Mouse (Mus musculus) hindbrain, embryonic 15.5 days (tissue): ENCODE results near the gene Drg1. TPM values are rescaled to one million over a fixed set of nuclear protein-coding genes. Genes with fewer than 3 reads are reported as not detected.
"Not testable (repeated sequence)": the region's sequence is repeated elsewhere in the genome, so short reads cannot be mapped to it uniquely, and the experiment has no call there.

Source experiments
- ATAC-seq: fragments of 200-750 bp; cut with Nextera tagmentation; 2 replicates; pipeline ENCODE4 v1.8.0; 2017; ENCODE audit warnings: low read depth, moderate number of reproducible peaks, moderate TSS enrichment; ENCODE audit not compliant: low FRiP score
- H3K27ac ChIP-seq: fragments of 300-500 bp; sonication (generic); replicated peaks from 2 replicates; pipeline ENCODE4 v1.5.1; 2015; ENCODE audit warnings: mild to moderate bottlenecking, inconsistent platforms
- H3K27me3 ChIP-seq: fragments of 300-500 bp; sonication (generic); 2 replicates; pipeline ENCODE4 v1.6.1; 2015; ENCODE audit warnings: control low read depth, inconsistent platforms
- H3K36me3 ChIP-seq: fragments of 300-500 bp; sonication (generic); 2 replicates; pipeline ENCODE4 v1.6.1; 2015; ENCODE audit warnings: control low read depth, inconsistent platforms
- H3K4me1 ChIP-seq: fragments of 300-500 bp; sonication (generic); replicated peaks from 2 replicates; pipeline ENCODE4 v1.6.1; 2015; ENCODE audit warnings: control low read depth, inconsistent platforms
- H3K4me2 ChIP-seq: fragments of 300-500 bp; sonication (generic); 2 replicates; pipeline ENCODE4 v1.6.1; 2015; ENCODE audit warnings: moderate library complexity, mild to moderate bottlenecking, inconsistent platforms
- H3K4me3 ChIP-seq: fragments of 300-500 bp; sonication (generic); 2 replicates; pipeline ENCODE4 v1.5.1; 2015; ENCODE audit warnings: mild to moderate bottlenecking, inconsistent platforms
- H3K9ac ChIP-seq: fragments of 300-500 bp; sonication (generic); 2 replicates; pipeline ENCODE4 v1.6.1; 2015; ENCODE audit warnings: inconsistent platforms
- H3K9me3 ChIP-seq: fragments of 300-500 bp; sonication (generic); 2 replicates; pipeline ENCODE4 v1.6.1; 2016; ENCODE audit warnings: control low read depth, inconsistent platforms
- WGBS: fragments of 180-500 bp; shearing (Covaris S2); methylation state at CpG from one replicate; pipeline ENCODE4 v1.1.7; 2015; 5-methylcytosine and 5-hydroxymethylcytosine counted together
- polyA plus RNA-seq: library from polyadenylated mRNA; unstranded; fragments of >200 nt; fragmentation: Nextera tagmentation; extraction: Ambion mirVana; gene quantifications from 2 replicates; pipeline ENCODE4 v1.2.1, GENCODE M21; 2015

Drg1 gene
- polyA plus RNA-seq, 1 experiment from 2014 or later: 205 TPM

GRCm38 (mm10) chr11:3172526-3172925 is 93.7 kb downstream of the Drg1 start:
- peaks cover 15% of the 10 kb centered on the region for H3K9me3 ChIP-seq
- ATAC-seq, H3K27me3 ChIP-seq, H3K27ac ChIP-seq, H3K9ac ChIP-seq, H3K36me3 ChIP-seq, H3K4me1 ChIP-seq, H3K4me2 ChIP-seq, H3K4me3 ChIP-seq: not testable (repeated sequence)
- WGBS: 46% methylated on average over 4 of the region's 6 CpGs

DNA sequence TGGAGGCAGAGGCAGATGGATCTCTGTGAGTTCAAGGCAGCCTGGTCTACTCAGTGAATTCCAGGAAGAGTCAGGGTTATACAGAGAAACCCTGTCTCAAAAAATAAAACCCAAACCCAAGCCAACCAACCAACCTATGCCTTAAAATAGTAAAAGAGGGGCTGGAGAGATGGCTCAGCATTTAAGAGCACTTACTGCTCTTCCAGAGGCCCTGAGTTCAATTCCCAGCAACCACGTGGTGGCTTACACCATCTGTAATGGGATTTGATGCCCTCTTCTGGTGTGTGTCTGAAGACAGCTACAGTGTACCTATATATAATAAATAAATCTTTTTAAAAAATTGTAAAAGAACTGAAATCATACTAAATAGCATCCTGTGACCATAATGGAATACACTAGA is 94.3 kb downstream of the Drg1 start:
- not testable (repeated sequence) for H3K4me3 ChIP-seq, H3K4me1 ChIP-seq, H3K27ac ChIP-seq, H3K4me2 ChIP-seq, ATAC-seq, H3K36me3 ChIP-seq, H3K27me3 ChIP-seq, H3K9ac ChIP-seq
- peaks cover 15% of the 10 kb centered on the region for H3K9me3 ChIP-seq
- 72% methylated on average over 1 of the region's 1 CpGs for WGBS

DNA sequence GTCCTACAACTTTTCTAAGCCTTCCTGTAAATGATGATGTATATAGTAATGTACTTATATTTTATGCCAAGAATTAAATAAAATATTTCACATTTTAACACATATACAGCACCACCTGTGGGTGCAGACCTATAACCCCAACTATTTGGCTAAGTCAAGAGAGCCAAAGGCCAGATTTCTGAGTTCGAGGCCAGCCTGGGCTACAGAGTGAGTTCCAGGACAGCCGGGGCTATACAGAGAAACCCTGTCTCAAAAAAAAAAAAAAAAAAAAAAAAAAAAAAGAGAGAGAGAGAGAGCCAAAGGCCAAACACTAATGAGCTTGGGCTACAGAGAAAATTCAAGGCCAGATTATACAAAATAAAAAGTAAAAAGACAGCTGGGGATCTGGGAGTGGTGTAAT is 97.2 kb downstream of the Drg1 start:
- H3K4me2 ChIP-seq: not testable (repeated sequence)

DNA sequence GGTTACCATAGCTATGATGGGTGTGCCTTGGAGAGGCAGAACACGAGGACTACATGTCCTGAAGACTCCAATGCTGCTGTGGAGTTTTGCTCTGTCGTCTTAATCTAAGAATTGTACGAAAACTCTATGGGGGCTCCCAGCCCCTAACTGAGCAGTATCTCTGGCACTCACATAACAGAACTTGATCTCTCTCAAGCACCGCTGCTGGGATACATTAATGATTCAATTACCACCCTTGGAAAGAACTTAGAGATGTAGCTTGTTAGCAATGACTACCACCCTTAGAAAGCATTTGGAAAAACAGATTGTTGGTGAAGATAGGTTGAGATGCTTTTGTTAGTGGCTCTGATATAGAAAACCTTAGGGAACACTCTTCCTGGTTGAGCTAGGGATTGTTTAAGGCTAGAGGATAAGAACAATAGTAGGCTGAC is 98.6 kb downstream of the Drg1 start:
- H3K4me2 ChIP-seq, H3K9ac ChIP-seq, H3K4me1 ChIP-seq, H3K27ac ChIP-seq, H3K36me3 ChIP-seq, H3K4me3 ChIP-seq, H3K27me3 ChIP-seq: not testable (repeated sequence)
- ATAC-seq: 0 out of 2 replicates have a peak, but pooled peaks have one; percentile 7
- WGBS: 70% methylated on average over 4 of the region's 4 CpGs
- H3K9me3 ChIP-seq: peaks cover 14% of the 10 kb centered on the region

More for the DNA sequence above, 97.2 kb downstream of the Drg1 start:
- not testable (repeated sequence) for H3K4me3 ChIP-seq, H3K4me1 ChIP-seq, H3K27me3 ChIP-seq, H3K36me3 ChIP-seq, H3K27ac ChIP-seq, H3K9ac ChIP-seq
- peak; percentile 35 for ATAC-seq
- WGBS: 70% methylated on average over 2 of the region's 2 CpGs
- H3K9me3 ChIP-seq: peaks cover 18% of the 10 kb centered on the region

GRCm38 (mm10) chr11:3167129-3167528 is 99.1 kb downstream of the Drg1 start:
- peaks cover 19% of the 10 kb centered on the region for H3K9me3 ChIP-seq
- H3K36me3 ChIP-seq, H3K27ac ChIP-seq, H3K9ac ChIP-seq, H3K27me3 ChIP-seq, H3K4me1 ChIP-seq, H3K4me3 ChIP-seq, H3K4me2 ChIP-seq: not testable (repeated sequence)
- 93% methylated on average over 4 of the region's 4 CpGs for WGBS
- ATAC-seq: 0 out of 2 replicates have a peak, but pooled peaks have one; percentile 14

GRCm38 (mm10) chr11:3166321-3166720 is 99.9 kb downstream of the Drg1 start:
- not testable (repeated sequence) for ATAC-seq, H3K27ac ChIP-seq, H3K4me3 ChIP-seq, H3K36me3 ChIP-seq, H3K4me2 ChIP-seq, H3K27me3 ChIP-seq, H3K9ac ChIP-seq, H3K4me1 ChIP-seq
- H3K9me3 ChIP-seq: peaks cover 15% of the 10 kb centered on the region

- not testable (repeated sequence) for H3K27ac ChIP-seq, H3K4me3 ChIP-seq, H3K27me3 ChIP-seq, H3K9ac ChIP-seq, H3K36me3 ChIP-seq, H3K4me2 ChIP-seq, H3K4me1 ChIP-seq
- peak; percentile 32; the same call in 1 of the 2 replicates for ATAC-seq
- WGBS: 93% methylated on average over 3 of the region's 5 CpGs
- H3K9me3 ChIP-seq: peaks cover 16% of the 10 kb centered on the region
Observed at GRCm38 (mm10) chr11:3165210-3165782, 100.9 kb downstream of the Drg1 start.

DNA sequence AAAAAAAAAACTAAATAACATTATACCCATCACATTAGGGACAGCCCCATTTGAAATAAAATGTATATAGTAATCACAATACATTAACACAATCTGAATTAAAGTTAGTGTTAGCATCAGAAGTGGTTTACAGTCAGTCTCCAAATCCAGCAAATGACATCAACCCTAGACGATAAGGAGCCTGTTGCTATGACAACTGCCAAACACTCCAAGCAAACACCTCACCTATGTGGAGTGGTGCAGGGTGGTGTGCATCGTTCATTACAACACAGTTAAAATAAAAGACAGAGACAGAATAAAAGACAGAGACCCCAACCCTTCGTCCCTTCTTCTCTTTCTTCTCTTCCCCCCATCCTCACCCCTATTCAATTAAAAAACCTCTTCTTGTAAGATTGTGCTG is 102.6 kb downstream of the Drg1 start:
- not testable (repeated sequence) for H3K4me1 ChIP-seq, H3K27ac ChIP-seq

DNA sequence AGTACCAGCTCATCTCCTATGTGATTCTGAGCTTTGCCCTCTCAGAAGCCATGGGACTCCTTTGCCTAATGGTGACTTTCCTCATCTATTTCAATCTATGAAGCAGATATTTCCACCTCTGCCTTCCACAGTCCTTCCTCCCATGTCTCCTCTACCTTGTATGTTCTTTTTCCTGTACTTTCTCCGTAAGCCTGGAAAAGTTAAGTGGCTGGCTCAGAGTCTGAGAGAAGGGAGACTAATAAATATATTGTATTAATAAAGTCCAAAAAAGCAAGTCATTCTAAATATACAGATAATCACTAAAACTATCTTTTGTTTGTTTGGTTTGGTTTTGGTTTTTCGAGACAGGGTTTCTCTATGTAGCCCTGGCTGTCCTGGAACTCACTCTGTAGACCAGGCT is 103.1 kb downstream of the Drg1 start:
- not testable (repeated sequence) for H3K9ac ChIP-seq, H3K27me3 ChIP-seq, H3K4me1 ChIP-seq, H3K4me2 ChIP-seq, H3K4me3 ChIP-seq, H3K36me3 ChIP-seq, ATAC-seq, H3K27ac ChIP-seq
- peaks cover 17% of the 10 kb centered on the region for H3K9me3 ChIP-seq
- WGBS: 91% methylated on average over 2 of the region's 2 CpGs

More for the DNA sequence above, 102.6 kb downstream of the Drg1 start:
- ATAC-seq, H3K36me3 ChIP-seq, H3K4me2 ChIP-seq, H3K27me3 ChIP-seq, H3K4me3 ChIP-seq, H3K9ac ChIP-seq: not testable (repeated sequence)
- 66% methylated on average over 3 of the region's 3 CpGs for WGBS
- peaks cover 16% of the 10 kb centered on the region for H3K9me3 ChIP-seq

DNA sequence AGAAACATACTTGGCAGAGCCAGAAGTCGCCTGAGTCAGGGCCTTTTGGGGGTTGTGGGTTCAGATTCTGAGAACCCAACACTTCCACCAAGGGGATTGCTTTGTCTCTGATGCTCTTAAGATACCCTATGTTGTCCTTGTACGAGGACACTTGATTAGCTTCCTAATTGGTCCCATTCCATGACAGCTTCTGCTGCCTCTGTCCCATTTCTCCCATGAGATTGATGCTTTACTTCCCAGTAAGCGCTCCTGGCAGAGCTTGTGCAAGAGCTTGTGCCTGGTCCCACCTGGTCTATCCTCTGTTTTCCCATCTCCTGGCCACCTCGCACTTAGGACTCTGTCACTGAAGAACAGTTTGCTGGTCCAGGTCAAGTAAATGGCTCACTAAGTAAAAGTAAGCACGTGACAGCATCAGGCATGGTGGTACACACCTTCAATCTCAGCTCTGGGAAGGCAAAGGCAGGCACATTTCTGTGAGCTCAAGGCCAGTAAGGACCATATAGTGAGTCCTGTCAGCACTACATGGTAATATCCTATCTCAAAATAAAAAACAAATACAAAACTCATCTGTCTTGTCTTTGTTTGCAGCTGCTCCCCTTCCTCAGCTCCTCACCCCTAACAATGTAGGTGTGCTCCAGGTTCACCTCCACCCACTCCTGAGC is 103.8 kb downstream of the Drg1 start:
- H3K4me3 ChIP-seq, H3K36me3 ChIP-seq, H3K9ac ChIP-seq, H3K27me3 ChIP-seq, H3K27ac ChIP-seq, H3K4me1 ChIP-seq, H3K4me2 ChIP-seq: not testable (repeated sequence)
- peaks cover 20% of the 10 kb centered on the region for H3K9me3 ChIP-seq
- 67% methylated on average over 5 of the region's 5 CpGs for WGBS
- ATAC-seq: peak; percentile 66

DNA sequence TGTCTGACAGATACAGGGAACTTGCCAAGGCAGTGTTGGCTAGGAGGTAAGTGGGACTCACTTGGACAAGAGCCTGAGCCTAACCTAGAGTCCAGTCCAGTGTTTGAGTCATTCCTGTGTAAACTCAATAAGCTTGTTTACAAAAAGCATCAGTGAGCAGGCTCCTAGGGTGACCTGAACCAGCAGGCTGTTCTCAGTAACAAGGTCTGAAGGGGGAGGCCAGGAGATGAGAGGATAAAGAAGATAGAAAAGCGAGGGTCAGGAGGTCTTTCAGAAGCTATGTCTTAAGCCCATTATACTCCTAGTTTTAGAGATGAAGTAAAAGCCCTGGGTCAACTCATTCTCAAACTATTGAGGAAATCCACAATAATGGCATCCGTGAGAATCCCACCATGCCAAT is 104.8 kb downstream of the Drg1 start:
- 63% methylated on average over 1 of the region's 2 CpGs for WGBS
- not testable (repeated sequence) for H3K4me2 ChIP-seq, H3K27ac ChIP-seq, H3K9ac ChIP-seq, H3K27me3 ChIP-seq, ATAC-seq, H3K4me3 ChIP-seq, H3K4me1 ChIP-seq, H3K36me3 ChIP-seq
- peaks cover 20% of the 10 kb centered on the region for H3K9me3 ChIP-seq

DNA sequence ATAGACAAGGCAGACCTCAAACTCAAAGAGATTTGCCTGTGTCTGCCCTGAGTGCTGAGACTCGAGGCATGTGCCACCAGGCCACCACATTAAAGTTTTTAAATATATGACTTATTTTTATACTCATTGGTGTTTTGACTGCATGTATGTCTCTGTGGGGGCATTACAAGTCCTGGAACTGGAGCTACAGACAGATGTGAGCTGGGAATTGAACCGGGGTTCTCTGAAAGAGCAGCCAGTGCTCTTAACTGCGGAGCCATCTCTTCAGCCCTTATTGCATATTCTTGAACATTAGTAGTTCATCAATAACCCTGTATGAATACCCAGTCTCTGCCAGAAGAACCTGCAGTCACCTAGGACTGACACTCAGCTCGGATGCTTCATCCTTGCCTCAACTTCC is 107.4 kb downstream of the Drg1 start:
- H3K4me1 ChIP-seq, H3K36me3 ChIP-seq, H3K9ac ChIP-seq, ATAC-seq, H3K27ac ChIP-seq, H3K4me3 ChIP-seq, H3K27me3 ChIP-seq, H3K4me2 ChIP-seq: not testable (repeated sequence)
- WGBS: 96% methylated on average over 4 of the region's 4 CpGs
- peaks cover 20% of the 10 kb centered on the region for H3K9me3 ChIP-seq

- not testable (repeated sequence) for H3K27me3 ChIP-seq, H3K36me3 ChIP-seq, H3K27ac ChIP-seq, H3K4me3 ChIP-seq, H3K4me1 ChIP-seq, H3K9ac ChIP-seq, H3K4me2 ChIP-seq, ATAC-seq
- WGBS: 99% methylated on average over 6 of the region's 6 CpGs
- H3K9me3 ChIP-seq: peaks cover 21% of the 10 kb centered on the region
Observed at GRCm38 (mm10) chr11:3157996-3158395, 108.2 kb downstream of the Drg1 start.
